In genomic region chr6:4503106-4503505, GRCm38 (mm10) we compare ENCODE assay signal across 12 mouse cellular contexts. TPM values are rescaled to one million over a fixed set of nuclear protein-coding genes. Genes with fewer than 3 reads are reported as not detected.
A peak's percentile ranks its signal among the peaks of the same experiment; 100 is the strongest.
DNase-seq lines count a peak whose midpoint lies in the region; ATAC-seq lines count a peak whose summit lies in the region.
"Had no signal": no experiment of that assay in that cellular context is flagged by ENCODE, and none has a peak within 500 bp of the region (broad histone marks: within the 10 kb centered on the region; RNA-seq: fewer than 3 reads in every experiment).

No protein-coding gene starts in this region.

- no peak overlapping the region for H3K9ac ChIP-seq in embryonic facial prominence, embryonic 11.5 days (replicated peaks; ENCODE audit: low read length)
- H3K9ac ChIP-seq in intestine, embryonic 16.5 days (ENCODE audit: low read depth, low read length) = 0 out of 2 replicates have a peak overlapping the region, but pooled peaks have one; percentile 25
- no peak overlapping the region for H3K9ac ChIP-seq in midbrain, embryonic 13.5 days (replicated peaks)
- H3K9ac ChIP-seq: limb, embryonic 12.5 days had no signal

- no peak overlapping the region for H3K4me3 ChIP-seq in embryonic facial prominence, embryonic 11.5 days (ENCODE audit: low read depth, low read length)
- H3K4me3 ChIP-seq in intestine, embryonic 16.5 days (ENCODE audit: low read length) = no peak overlapping the region
- H3K4me3 ChIP-seq in midbrain, embryonic 13.5 days (replicated peaks) = no peak overlapping the region
- H3K4me3 ChIP-seq: limb, embryonic 12.5 days had no signal

- no peak overlapping the region for H3K4me2 ChIP-seq in embryonic facial prominence, embryonic 11.5 days (ENCODE audit: low read depth, low read length)
- H3K4me2 ChIP-seq in intestine, embryonic 16.5 days (ENCODE audit: low read depth, low read length) = no peak overlapping the region
- no peak overlapping the region for H3K4me2 ChIP-seq in midbrain, embryonic 13.5 days (replicated peaks)
- H3K4me2 ChIP-seq: limb, embryonic 12.5 days had no signal

- H3K27me3 ChIP-seq in embryonic facial prominence, embryonic 11.5 days (ENCODE audit: control insufficient read depth, insufficient read depth, low read length) = no peaks in the 10 kb centered on the region
- H3K27me3 ChIP-seq in intestine, embryonic 16.5 days (replicated peaks; ENCODE audit: control insufficient read depth, insufficient read depth, low read length) = 0 out of 2 replicates have a peak, but pooled peaks cover 4% of the 10 kb centered on the region
- H3K27me3 ChIP-seq in midbrain, embryonic 13.5 days = peaks cover 12% of the 10 kb centered on the region; the same call in 1 of the 2 replicates
- H3K27me3 ChIP-seq: limb, embryonic 12.5 days had no signal

- WGBS in embryonic facial prominence, embryonic 11.5 days = 0% methylated on average over 1 of the region's 1 CpGs
- WGBS in intestine, embryonic 16.5 days = 0% methylated on average over 1 of the region's 1 CpGs
- WGBS in midbrain, embryonic 13.5 days = 0% methylated on average over 1 of the region's 1 CpGs

- peak; percentile 92 for DNase-seq in heart, adult 11 months
- no peak for DNase-seq in heart, adult 8-10 months (ENCODE audit: low spot score)
- peak; percentile 83 for DNase-seq in 3T3-L1 (ENCODE audit: low read depth, low spot score)
- DNase-seq in embryonic facial prominence, embryonic 11.5 days (ENCODE audit: low spot score) = peak; percentile 20
- DNase-seq in adrenal gland, postnatal 4 days (ENCODE audit: low spot score in 2 of 2) = no peak
- no peak for DNase-seq in ovary, postnatal 10 days (ENCODE audit: low spot score)
- DNase-seq: cerebellum, adult 9-10 months; right cerebral cortex, postnatal 25 days had no signal

- no peak overlapping the region for H3K27ac ChIP-seq in embryonic facial prominence, embryonic 11.5 days (replicated peaks; ENCODE audit: low read depth, low read length)
- no peak overlapping the region for H3K27ac ChIP-seq in intestine, embryonic 16.5 days (ENCODE audit: low read length)
- no peak overlapping the region for H3K27ac ChIP-seq in midbrain, embryonic 13.5 days
- H3K27ac ChIP-seq: limb, embryonic 12.5 days had no signal

- no peaks in the 10 kb centered on the region for H3K4me1 ChIP-seq in embryonic facial prominence, embryonic 11.5 days (ENCODE audit: control insufficient read depth, insufficient read depth, low read length)
- 0 out of 2 replicates have a peak, but pooled peaks cover 5% of the 10 kb centered on the region for H3K4me1 ChIP-seq in intestine, embryonic 16.5 days (ENCODE audit: control insufficient read depth, insufficient read depth, low read length)
- H3K4me1 ChIP-seq in midbrain, embryonic 13.5 days (replicated peaks) = peaks cover 8% of the 10 kb centered on the region

- no peaks in the 10 kb centered on the region for H3K9me3 ChIP-seq in embryonic facial prominence, embryonic 11.5 days (replicated peaks; ENCODE audit: control insufficient read depth, low read length)
- no peaks in the 10 kb centered on the region for H3K9me3 ChIP-seq in intestine, embryonic 16.5 days (ENCODE audit: control insufficient read depth, low read length)
- H3K9me3 ChIP-seq in midbrain, embryonic 13.5 days = no peaks in the 10 kb centered on the region
- H3K9me3 ChIP-seq: limb, embryonic 12.5 days had no signal

- H3K36me3 ChIP-seq in embryonic facial prominence, embryonic 11.5 days (replicated peaks; ENCODE audit: control insufficient read depth, insufficient read depth, low read depth, low read length) = no peaks in the 10 kb centered on the region
- no peaks in the 10 kb centered on the region for H3K36me3 ChIP-seq in intestine, embryonic 16.5 days (ENCODE audit: control insufficient read depth, insufficient read depth, low read length)
- no peaks in the 10 kb centered on the region for H3K36me3 ChIP-seq in midbrain, embryonic 13.5 days
- H3K36me3 ChIP-seq: limb, embryonic 12.5 days had no signal

- ATAC-seq in embryonic facial prominence, embryonic 11.5 days (replicated peaks; ENCODE audit: insufficient number of reproducible peaks, low FRiP score, low TSS enrichment, low read depth) = no peak
- no peak for ATAC-seq in intestine, embryonic 16.5 days
- no peak for ATAC-seq in midbrain, embryonic 13.5 days
- ATAC-seq: activated CD4-positive, CD25-positive, alpha-beta regulatory T cell, adult 4 months had no signal

RNA-seq across cellular contexts. Expression of gene Col1a2, which starts 1.5 kb away (rescaled TPM):
- 10 to 100 TPM; 37.7 to 60.4 (median 58.0) TPM for total RNA-seq in heart, adult 8-10 months (2022)
- 225 and 245 TPM in 2 replicates for polyA plus RNA-seq in embryonic facial prominence, embryonic 11.5 days (2014; fragmentation: Nextera tagmentation; extraction: Ambion mirVana)
- polyA plus RNA-seq in intestine, embryonic 16.5 days (2015; fragmentation: Nextera tagmentation; extraction: Ambion mirVana) = 449 and 476 TPM in 2 replicates
- total RNA-seq in adrenal gland, postnatal 4 days (2021) = 100 to 1,000 TPM; 705 to 818 TPM
- 54.7 and 72.3 TPM in 2 replicates for polyA plus RNA-seq in midbrain, embryonic 13.5 days (2015; fragmentation: Nextera tagmentation; extraction: Ambion mirVana)
- polyA plus RNA-seq: activated CD4-positive, CD25-positive, alpha-beta regulatory T cell, adult 4 months had no signal

Comparison
In these comparisons a context has a peak if more than half of its experiments do, and no peak if none do; other contexts are left out.
1. DNase-seq: peak in heart, adult 11 months (single experiment), 3T3-L1 (single experiment) and embryonic facial prominence, embryonic 11.5 days (single experiment); none in heart, adult 8-10 months (single experiment), adrenal gland, postnatal 4 days (0 of 2) and ovary, postnatal 10 days (single experiment).